Mouse (Mus musculus) lung, embryonic 14.5 days (tissue): Measurements from ENCODE around the gene Isg15. TPM values are rescaled to one million over a fixed set of nuclear protein-coding genes. Genes with fewer than 3 reads are reported as not detected.

Source experiments
- ATAC-seq: fragments of 200-750 bp; cut with Nextera tagmentation; 2 replicates; pipeline ENCODE4 v1.8.0; 2017; ENCODE audit warnings: mild to moderate bottlenecking, moderate TSS enrichment, moderate library complexity; ENCODE audit not compliant: insufficient read depth
- DNase-seq: peaks from one replicate; pipeline ENCODE4 v3.0.0-alpha.2; 2015
- H3K27ac ChIP-seq: fragments of 300-500 bp; sonication (generic); 2 replicates; pipeline ENCODE4 v1.5.1; 2014; ENCODE audit warnings: low read depth, mild to moderate bottlenecking, moderate library complexity
- H3K27me3 ChIP-seq: fragments of 300-500 bp; sonication (generic); 2 replicates; pipeline ENCODE4 v1.6.1; 2014; ENCODE audit warnings: low read length, control low read depth; ENCODE audit not compliant: insufficient read depth
- H3K36me3 ChIP-seq: fragments of 300-500 bp; sonication (generic); 2 replicates; pipeline ENCODE4 v1.6.1; 2014; ENCODE audit warnings: control low read depth; ENCODE audit not compliant: insufficient read depth
- H3K4me1 ChIP-seq: fragments of 300-500 bp; sonication (generic); 2 replicates; pipeline ENCODE4 v1.6.1; 2014; ENCODE audit warnings: antibody characterized with exemption, control low read depth; ENCODE audit not compliant: insufficient read depth
- H3K4me2 ChIP-seq: fragments of 300-500 bp; sonication (generic); 2 replicates; pipeline ENCODE4 v1.6.1; 2014; ENCODE audit warnings: mild to moderate bottlenecking
- H3K4me3 ChIP-seq: fragments of 300-500 bp; sonication (generic); 2 replicates; pipeline ENCODE4 v1.5.1; 2014; ENCODE audit warnings: low read depth, low read length
- H3K9ac ChIP-seq: fragments of 300-500 bp; sonication (generic); 2 replicates; pipeline ENCODE4 v1.6.1; 2014
- H3K9me3 ChIP-seq: fragments of 300-500 bp; sonication (generic); 2 replicates; pipeline ENCODE4 v1.6.1; 2016; ENCODE audit warnings: low read depth, low read length, control low read depth
- CTCF ChIP-seq: IDR thresholded peaks from 2 replicates; pipeline ENCODE4 v1.5.1; 2016; ENCODE audit warnings: antibody characterized with exemption, low read depth
- WGBS: fragments of 180-500 bp; shearing (Covaris S2); extraction: QIAGEN DNeasy Blood & Tissue Kit; methylation state at CpG from one replicate; pipeline ENCODE4 v1.1.7; 2014; 5-methylcytosine and 5-hydroxymethylcytosine counted together
- polyA plus RNA-seq: library from polyadenylated mRNA; unstranded; fragments of >200 nt; fragmentation: Nextera tagmentation; extraction: Ambion mirVana; gene quantifications from 2 replicates; pipeline ENCODE4 v1.2.1, GENCODE M21; 2014

Gene Isg15
- polyA plus RNA-seq, 1 experiment from 2014 or later: not detected

DNA sequence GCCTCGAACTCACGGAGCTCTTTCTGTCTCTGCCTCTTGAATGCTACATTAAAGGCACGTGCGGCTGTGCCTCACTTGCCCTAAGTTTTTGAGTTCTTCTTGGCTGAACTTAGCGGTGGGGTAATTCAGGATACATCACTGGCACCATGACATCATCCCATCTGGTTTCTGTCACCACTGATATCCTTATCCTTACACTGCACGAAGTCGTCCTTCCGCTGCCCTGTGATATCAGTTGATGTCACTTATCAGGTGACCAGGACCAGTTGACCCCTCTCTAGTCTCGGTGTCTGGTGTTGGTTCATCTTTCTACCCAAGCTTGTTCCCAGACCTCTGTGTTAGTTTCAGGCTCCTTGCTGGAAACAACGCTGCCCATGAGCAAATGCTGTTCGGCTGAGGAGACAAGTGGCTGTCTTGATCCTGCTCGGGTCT lies 1.9 kb upstream of the Isg15 start:
- Histone ChIP-seq H3K4me3 (peak overlapping the region; percentile 56), H3K4me2 (peak overlapping the region; percentile 96), H3K4me1 (no peaks in the 10 kb centered on the region; the same call in 1 of the 2 replicates), H3K9ac (peak overlapping the region; percentile 62), H3K27ac (no peak overlapping the region), H3K36me3 (no peaks in the 10 kb centered on the region), H3K27me3 (peaks cover 23% of the 10 kb centered on the region), H3K9me3 (no peaks in the 10 kb centered on the region)
- no peak for TF ChIP-seq CTCF
- no peak for DNase-seq
- 23% methylated on average over 12 of the region's 12 CpGs for WGBS
- ATAC-seq: no peak

- peak overlapping the region; percentile 96 for H3K4me2 ChIP-seq
- H3K4me3 ChIP-seq: peak overlapping the region; percentile 86
- peaks cover 18% of the 10 kb centered on the region for H3K4me1 ChIP-seq
- peak overlapping the region; percentile 96 for H3K27ac ChIP-seq
- peak; percentile 43; the same call in 1 of the 2 replicates for TF ChIP-seq CTCF
- peak; percentile 92 for ATAC-seq
- peak; percentile 96 for DNase-seq
- H3K36me3 ChIP-seq: peaks cover 15% of the 10 kb centered on the region; the same call in 1 of the 2 replicates
- H3K27me3 ChIP-seq: peaks cover 5% of the 10 kb centered on the region
- under 1% methylated on average over 26 of the region's 26 CpGs for WGBS
- no peaks in the 10 kb centered on the region for H3K9me3 ChIP-seq
- H3K9ac ChIP-seq: peak overlapping the region; percentile 50
Measured at GRCm38 (mm10) chr4:156197829-156198205, 2.8 kb downstream of the Isg15 start.

- Histone ChIP-seq H3K4me3 (peak within 1 kb of the TSS; percentile 86), H3K4me1 (peaks cover 24% of the 10 kb centered on the region), H3K9ac (peak within 1 kb of the TSS; percentile 83), H3K4me2 (peak within 1 kb of the TSS; percentile 96), H3K27ac (peak within 1 kb of the TSS; percentile 96), H3K27me3 (peaks cover under 1% of the 10 kb centered on the region), H3K9me3 (no peaks in the 10 kb centered on the region), H3K36me3 (peaks cover 20% of the 10 kb centered on the region; the same call in 1 of the 2 replicates)
- DNase-seq (no peak), ATAC-seq (peak; percentile 80)
- WGBS: under 1% methylated on average over 61 of the region's 88 CpGs
- TF ChIP-seq CTCF: no peak
Measured at GRCm38 (mm10) chr4:156197131-156197828, 3.3 kb downstream of the Isg15 start, which contains the start of gene Agrn. Gene Agrn, minus strand, starts transcription at chr4:156197488.

- ATAC-seq (peak; percentile 1; the same call in 1 of the 2 replicates), DNase-seq (peak; percentile 89)
- H3K27me3 ChIP-seq: no peaks in the 10 kb centered on the region
- peak overlapping the region; percentile 83 for H3K9ac ChIP-seq
- no peak for TF ChIP-seq CTCF
- H3K4me1 ChIP-seq: peaks cover 26% of the 10 kb centered on the region
- WGBS: 3% methylated on average over 35 of the region's 35 CpGs
- peaks cover 26% of the 10 kb centered on the region for H3K36me3 ChIP-seq
- peak overlapping the region; percentile 82 for H3K27ac ChIP-seq
- peak overlapping the region; percentile 96 for H3K4me2 ChIP-seq
- H3K4me3 ChIP-seq: peak overlapping the region; percentile 86
- no peaks in the 10 kb centered on the region for H3K9me3 ChIP-seq
Measured at GRCm38 (mm10) chr4:156195927-156196870, 4.4 kb downstream of the Isg15 start.

- Histone ChIP-seq H3K4me2 (peak overlapping the region; percentile 96; the same call in 1 of the 2 replicates), H3K27ac (no peak overlapping the region), H3K9me3 (no peaks in the 10 kb centered on the region), H3K9ac (no peak overlapping the region), H3K4me1 (peaks cover 28% of the 10 kb centered on the region), H3K36me3 (peaks cover 41% of the 10 kb centered on the region), H3K4me3 (no peak overlapping the region), H3K27me3 (no peaks in the 10 kb centered on the region)
- ATAC-seq (no peak), DNase-seq (no peak)
- WGBS: 47% methylated on average over 6 of the region's 6 CpGs
- no peak for TF ChIP-seq CTCF
Measured at GRCm38 (mm10) chr4:156194346-156194745, 6.3 kb downstream of the Isg15 start.

DNA sequence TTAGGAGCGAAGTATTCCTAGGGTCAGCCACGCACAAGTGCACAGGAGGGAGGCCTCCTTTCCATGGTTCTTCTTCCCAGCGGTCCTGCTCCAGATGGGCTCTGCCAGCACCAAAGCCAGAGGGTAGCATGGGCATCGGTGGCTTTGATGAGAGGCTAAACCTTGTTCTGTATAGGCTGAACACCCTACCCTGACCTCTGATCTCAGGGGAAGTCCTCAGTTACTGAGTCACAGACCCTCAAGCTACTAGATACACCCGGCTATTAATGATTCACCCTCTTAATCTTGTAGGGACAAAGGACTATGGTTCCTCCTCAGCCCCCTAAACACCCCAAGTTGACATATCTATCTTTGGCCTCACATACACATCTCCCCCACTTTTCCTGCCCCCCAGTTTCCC lies 6.7 kb downstream of the Isg15 start:
- peaks cover 32% of the 10 kb centered on the region for H3K4me1 ChIP-seq
- ATAC-seq: no peak
- H3K9ac ChIP-seq: no peak overlapping the region
- WGBS: 59% methylated on average over 5 of the region's 5 CpGs
- no peaks in the 10 kb centered on the region for H3K27me3 ChIP-seq
- no peak for TF ChIP-seq CTCF
- H3K27ac ChIP-seq: peak overlapping the region; percentile 93; the same call in 1 of the 2 replicates
- H3K9me3 ChIP-seq: no peaks in the 10 kb centered on the region
- no peak overlapping the region for H3K4me3 ChIP-seq
- no peak for DNase-seq
- peaks cover 41% of the 10 kb centered on the region for H3K36me3 ChIP-seq
- peak overlapping the region; percentile 32; the same call in 1 of the 2 replicates for H3K4me2 ChIP-seq
